Mouse (Mus musculus): ENCODE measurements around the gene Olfr1226.
"Not testable (repeated sequence)": the region's sequence is repeated elsewhere in the genome, so short reads cannot be mapped to it uniquely, and the experiment has no call there.

The Olfr1226 gene

DNA sequence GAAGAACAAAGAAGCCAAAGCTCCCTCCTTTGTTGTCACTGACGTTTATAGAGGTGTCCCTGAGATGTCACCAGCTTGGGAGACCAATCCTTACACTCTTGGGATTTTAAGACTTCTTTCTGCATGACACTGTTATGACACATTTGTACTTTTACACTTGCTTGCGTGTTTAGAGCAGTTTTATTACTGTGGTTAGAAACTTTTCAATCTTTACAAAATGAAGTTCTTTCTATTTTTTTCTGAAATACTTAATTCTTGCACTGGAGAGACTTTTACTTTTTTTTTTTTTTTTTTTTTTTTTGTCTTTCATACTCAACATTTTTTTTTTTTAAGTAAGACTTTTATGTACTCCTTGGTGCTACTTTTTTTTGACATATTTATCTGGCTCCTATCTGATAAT is at the start of gene Olfr1226:
Gene Olfr1226 (minus strand): TSS at position 101 of the 400 bp plus-strand sequence.
- DNase-seq (ENCODE audit: low spot score in 2 of 2), result no peak

DNA sequence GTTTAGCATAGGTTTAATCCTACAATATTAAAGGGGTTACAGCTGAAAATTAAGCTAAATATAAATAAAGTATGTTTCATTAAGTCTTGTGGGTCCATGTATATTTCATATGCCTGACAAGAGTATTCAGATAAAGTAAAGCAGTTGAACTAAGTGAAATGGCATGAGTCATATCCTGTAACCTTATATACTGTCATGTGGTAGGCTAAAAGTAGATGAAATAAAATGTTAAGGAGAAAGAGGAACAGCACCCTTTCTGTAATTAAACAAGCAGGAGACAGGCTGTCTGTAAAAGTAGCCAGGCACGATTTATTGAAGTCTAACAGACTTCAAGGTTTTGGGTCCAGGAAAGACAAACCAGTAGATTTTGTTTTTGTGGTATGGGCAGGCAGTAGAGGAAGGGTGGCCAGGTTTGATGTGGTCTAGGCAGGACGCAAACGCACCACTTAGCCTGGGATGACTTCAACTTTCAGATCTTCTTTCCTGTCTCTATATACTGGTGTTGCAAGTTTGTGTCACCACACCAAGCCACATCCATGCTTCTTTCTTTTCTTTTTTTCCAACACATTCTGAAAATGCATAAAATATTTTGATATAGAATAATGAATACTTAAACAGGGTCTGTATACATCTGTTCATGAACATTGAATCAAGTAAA is 3.4 kb downstream of the Olfr1226 start:
- DNase-seq (ENCODE audit: low spot score in 2 of 2), result no peak

DNA sequence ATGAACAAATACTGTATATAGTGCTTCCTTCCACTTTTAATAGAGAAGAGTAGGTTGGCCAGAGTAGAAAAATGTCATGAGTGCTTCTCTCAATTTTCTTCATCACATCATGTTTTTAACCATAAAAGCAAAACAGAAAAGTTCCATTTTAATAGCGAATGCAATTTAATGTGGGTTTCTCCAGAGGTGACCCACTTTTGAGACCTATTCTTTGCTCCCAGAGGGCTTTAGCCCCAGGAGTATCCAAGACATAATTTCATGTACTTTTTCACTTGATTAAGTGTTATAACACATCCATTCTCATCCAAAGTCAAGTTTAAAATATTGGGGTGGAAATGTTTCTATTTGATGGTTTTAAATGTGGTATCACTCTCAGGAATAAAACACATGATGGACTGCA is 25.3 kb downstream of the Olfr1226 start, which contains the start of gene Olfr1225:
Gene Olfr1225 (minus strand): TSS at position 101 of the 400 bp plus-strand sequence.
- no peak for DNase-seq (ENCODE audit: low spot score in 2 of 2)

DNA sequence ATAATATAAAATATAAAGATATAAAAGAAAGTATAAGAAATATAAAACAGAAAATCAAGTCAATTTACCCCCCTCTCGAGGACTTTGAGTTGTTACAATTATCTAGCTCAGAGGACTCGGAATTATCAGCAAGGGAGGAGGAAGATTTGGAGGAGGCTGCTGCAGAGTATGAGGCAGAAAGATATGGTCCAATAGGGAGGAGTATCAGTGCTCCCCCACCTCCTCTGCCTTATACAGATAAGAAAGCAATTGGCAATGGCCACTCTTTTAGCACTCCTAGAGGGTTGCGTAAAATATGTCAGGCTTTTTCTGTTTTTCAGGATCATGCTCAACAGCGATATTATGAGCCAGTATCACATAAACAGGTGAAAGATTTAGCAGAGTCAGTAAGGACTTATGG is 35.1 kb downstream of the Olfr1226 start:
- not testable (repeated sequence) for DNase-seq (ENCODE audit: low spot score in 2 of 2)

DNA sequence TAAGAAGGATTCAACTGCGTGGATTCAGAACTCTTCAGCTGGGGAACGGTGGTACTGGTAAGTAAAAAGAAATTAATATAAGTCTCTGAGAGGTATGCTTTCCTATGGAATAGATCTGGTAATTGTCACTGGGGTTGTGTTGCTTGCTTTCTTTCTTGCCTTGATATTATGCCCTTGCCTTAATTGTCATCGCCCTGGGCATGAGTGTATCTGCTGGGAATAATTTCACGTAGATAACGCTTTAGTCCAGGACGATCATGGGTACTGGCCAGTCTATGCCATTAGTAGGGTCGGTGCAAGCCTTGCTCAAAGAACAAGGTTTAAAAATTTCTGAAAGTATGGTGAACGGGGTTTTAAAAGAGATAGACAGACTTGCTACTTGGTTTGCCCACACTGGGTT is 35.9 kb downstream of the Olfr1226 start, which contains the start of gene Olfr1224-ps1:
Gene Olfr1224-ps1 (minus strand): TSS at position 101 of the 400 bp plus-strand sequence.
- DNase-seq (ENCODE audit: low spot score in 2 of 2), result not testable (repeated sequence)

DNA sequence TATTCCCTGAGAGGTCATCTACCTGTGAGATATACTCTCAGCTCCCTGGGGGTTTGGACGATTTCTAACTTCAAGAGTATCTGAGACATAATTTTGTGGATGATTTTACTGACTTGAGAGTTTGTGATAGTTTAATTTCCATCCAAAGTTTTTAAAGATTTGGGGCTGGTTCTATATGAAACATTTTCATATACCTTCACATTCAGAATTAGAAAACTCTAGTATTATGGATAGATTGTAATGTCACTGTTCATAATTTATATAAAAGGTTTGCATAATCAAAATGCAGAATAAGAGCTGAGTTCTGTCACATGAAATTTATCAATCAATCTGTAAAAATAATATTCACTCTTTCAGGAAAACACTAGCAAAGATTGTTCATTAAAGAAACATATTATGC is 48.4 kb downstream of the Olfr1226 start, which contains the start of gene Olfr1223:
Gene Olfr1223 (minus strand): TSS at position 101 of the 400 bp plus-strand sequence.
- no peak for DNase-seq (ENCODE audit: low spot score in 2 of 2)
